Mouse (Mus musculus): ENCODE measurements around the gene Ftl1.

Ftl1 gene

DNA sequence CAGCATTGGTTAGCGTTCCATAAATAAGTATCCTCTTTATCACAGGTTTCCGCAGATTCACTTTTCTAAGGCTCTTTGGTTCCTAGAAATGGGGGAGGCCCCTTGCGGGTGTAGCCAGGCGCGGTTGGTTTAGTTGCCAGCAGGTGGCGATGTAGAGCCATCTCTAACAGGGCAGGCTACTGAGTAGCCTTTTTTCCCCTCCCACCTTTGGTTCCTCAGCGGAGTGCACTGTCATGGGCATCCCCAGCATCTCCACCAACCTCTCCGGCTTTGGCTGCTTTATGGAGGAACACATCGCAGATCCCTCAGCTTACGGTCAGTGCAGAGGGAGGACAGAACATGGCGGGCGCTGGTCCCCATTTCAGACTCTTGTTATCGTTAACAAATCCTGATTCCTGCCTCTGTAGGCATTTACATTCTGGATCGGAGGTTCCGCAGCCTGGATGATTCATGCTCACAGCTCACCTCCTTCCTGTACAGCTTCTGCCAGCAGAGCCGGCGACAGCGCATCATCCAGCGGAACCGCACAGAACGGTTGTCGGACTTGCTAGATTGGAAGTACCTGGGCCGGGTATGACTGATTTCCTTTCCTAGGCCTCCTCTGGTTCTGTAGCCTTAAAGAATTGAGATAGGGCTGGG, 8.2 kb downstream of the Ftl1 start:
- DNase-seq (ENCODE audit: low read depth) = peak; percentile 92

DNA sequence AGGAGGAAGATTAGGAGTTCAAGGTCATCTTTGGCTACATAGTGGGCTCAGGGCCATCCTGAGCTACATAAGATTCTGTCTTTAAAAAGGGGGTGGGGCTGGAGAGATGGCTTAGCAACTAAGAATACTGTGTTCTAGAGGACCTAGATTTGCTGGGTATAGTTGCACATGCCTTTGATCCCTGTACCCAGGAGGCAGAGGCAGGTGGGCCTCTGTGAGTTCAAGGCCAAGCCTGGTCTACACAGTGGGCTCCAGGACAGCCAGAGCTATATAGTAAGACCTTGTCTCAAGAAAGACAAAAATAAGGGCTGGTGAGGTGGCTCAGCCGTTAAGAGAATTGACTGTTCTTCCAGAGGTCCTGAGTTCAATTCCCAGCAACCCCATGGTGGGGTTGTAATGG, 9.7 kb downstream of the Ftl1 start:
- no peak for DNase-seq (ENCODE audit: low read depth)

- DNase-seq (ENCODE audit: low read depth) = peak; percentile 69
Observed at GRCm38 (mm10) chr7:45447325-45447990, 12.2 kb downstream of the Ftl1 start.

- DNase-seq (ENCODE audit: low read depth) = no peak
Observed at GRCm38 (mm10) chr7:45446589-45446988, 13.1 kb downstream of the Ftl1 start.

GRCm38 (mm10) chr7:45443526-45444420, 15.9 kb downstream of the Ftl1 start:
- no peak for DNase-seq (ENCODE audit: low read depth)

DNA sequence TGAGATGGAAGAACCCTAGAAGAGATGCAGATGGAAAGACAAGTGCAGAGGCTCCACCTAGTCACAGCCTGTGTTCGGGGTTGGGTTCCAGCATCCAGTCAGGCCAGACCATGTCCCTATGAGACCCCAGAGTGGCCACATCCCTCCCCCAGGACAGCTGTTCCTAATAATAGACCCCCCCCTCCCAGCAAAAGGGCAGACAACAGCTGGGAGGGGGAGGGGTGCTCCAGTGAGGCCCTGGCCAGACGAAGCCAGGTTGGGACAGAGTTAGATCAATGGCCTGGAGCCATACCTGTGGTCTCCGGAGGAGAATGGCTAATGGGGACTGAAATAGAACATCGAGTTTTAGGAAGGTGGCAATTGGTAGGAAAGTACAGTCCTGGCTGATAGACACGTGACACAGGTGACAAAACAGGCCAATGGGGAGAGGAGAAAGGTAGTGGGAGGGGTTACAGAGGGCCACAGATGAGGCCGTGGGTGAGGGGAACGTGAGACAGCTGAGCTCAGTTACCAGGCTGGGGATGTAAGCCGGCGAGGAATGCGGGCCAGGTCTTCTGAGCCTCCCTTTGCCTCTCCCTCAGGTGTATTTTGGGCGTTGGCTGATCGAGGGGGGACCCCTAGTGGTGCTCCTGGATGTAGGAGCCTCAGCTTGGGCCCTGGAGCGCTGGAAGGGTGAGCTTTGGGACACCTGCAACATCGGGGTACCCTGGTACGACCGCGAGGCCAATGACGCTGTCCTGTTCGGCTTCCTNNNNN, 22.0 kb downstream of the Ftl1 start, which contains the start of gene Ruvbl2:
Gene Ruvbl2, minus strand, starts transcription at position 576 of the 756 bp plus-strand sequence.
- no peak for DNase-seq (ENCODE audit: low read depth)

- no peak for DNase-seq (ENCODE audit: low read depth)
Observed at GRCm38 (mm10) chr7:45437046-45437445, 22.6 kb downstream of the Ftl1 start.

DNA sequence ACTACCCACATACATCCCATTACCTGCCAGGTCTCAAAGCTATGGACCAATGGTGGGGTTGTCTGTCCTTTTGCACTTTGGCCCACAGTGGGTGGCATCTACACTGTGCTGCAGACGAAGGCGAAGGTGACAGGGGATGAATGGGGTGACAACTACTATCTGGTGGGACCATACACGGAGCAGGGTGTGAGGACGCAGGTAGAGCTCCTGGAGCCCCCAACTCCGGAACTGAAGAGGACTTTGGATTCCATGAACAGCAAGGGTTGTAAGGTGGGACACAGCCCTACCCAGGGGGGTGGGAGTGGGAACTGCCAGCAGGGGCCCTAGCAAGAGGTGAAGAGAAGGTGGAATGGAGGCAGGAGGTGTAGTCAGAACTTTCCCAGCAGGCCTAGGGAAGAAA, 23.2 kb downstream of the Ftl1 start:
- no peak for DNase-seq (ENCODE audit: low read depth)

GRCm38 (mm10) chr7:45435038-45435437, 24.6 kb downstream of the Ftl1 start:
- no peak for DNase-seq (ENCODE audit: low read depth)

GRCm38 (mm10) chr7:45434203-45435015, 25.3 kb downstream of the Ftl1 start, which contains the start of gene Gys1:
TSS of gene Gys1 (plus strand) at chr7:45434844.
- peak; percentile 100 for DNase-seq (ENCODE audit: low read depth)

DNA sequence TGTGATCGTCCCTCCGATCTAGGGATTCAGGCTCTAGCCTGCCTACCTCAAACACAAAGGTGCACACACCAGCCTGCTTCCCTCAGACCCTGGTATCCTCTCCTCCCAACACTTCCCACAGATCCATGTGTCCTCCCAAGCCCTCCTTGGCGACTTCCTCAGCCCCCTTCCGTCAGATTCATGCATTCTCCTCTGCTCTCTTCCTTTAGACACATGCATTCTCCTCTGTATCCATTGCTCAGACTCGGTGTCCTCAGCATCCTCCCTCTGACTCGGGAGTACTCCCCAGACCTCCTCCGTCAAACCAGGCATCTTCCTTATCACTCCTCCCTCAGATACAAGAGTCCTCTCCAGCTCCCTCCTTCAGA, 25.9 kb downstream of the Ftl1 start:
- no peak for DNase-seq (ENCODE audit: low read depth)

GRCm38 (mm10) chr7:45426556-45426955, 33.1 kb downstream of the Ftl1 start:
- no peak for DNase-seq (ENCODE audit: low read depth)

GRCm38 (mm10) chr7:45421194-45421593, 38.5 kb downstream of the Ftl1 start:
- DNase-seq (ENCODE audit: low read depth) = no peak

DNA sequence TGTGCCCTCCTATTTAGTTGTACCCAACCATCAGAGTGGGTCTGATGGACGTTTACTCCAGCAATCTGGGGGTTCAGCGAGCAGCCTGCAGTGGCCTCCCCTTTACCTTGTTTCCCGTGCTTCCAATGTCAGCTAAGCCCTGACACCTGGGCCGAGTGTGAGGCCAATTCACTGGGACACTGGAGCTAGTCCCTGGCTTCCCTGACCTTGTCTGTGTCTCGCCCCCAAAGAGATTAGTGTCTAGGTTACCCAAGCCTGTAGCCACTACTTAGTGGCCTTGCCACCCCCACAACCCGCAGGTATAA, 39.1 kb downstream of the Ftl1 start, which contains the start of gene Lhb:
Gene Lhb, plus strand, starts transcription at position 206 of the 305 bp plus-strand sequence.
- no peak for DNase-seq (ENCODE audit: low read depth)

DNA sequence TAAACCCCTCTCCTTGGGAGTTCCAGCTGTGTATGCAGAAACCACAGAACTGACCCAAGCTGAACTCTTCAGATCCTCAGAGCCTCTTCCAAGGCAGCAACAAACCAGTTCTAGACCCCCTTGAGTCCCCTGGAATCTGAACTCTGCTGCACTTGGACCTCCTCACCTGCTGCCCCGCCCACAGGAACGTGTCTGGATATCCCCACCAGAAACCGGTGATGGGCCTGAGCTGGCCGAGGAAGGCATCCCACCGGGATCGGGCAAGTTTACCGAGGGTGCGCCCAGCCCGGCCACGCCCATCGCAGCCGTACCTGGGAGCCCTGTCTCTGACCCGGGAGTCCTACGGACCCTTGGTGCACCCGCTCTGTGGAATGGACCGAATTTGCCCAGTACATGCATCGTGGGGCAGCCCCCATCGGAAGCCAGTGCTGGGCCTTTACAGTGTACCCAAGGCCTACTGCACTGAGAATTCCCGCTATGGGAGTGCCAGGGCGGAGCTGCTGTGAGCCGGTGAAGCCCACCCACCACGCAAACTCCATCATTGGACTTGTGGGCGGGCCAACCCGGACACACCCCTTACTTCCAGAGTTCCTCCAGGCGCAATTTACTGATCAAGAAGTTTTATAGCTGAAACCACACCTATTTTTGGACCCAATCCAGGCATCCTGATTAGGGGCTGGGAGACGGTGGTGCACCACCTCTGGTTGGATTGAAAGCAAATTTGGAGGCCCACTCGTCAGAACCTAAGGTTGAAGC, 39.6 kb downstream of the Ftl1 start:
- DNase-seq (ENCODE audit: low read depth) = no peak

- no peak for DNase-seq (ENCODE audit: low read depth)
Observed at GRCm38 (mm10) chr7:45417962-45418492, 41.7 kb downstream of the Ftl1 start.

DNA sequence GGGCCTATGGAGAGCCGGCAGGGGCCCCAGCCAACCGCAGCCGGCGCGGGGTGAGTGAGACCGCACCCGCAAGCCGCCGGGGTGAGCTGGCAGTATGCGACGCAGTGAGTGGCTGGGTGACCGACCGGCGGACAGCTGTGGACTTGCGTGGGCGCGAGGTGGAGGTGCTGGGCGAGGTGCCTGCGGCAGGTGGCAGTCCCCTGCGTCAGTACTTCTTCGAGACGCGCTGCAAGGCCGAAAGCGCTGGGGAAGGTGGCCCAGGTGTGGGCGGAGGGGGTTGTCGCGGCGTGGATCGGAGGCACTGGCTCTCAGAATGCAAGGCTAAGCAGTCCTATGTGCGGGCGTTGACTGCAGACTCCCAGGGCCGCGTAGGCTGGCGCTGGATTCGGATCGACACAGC, 44.0 kb downstream of the Ftl1 start:
- DNase-seq (ENCODE audit: low read depth) = peak; percentile 70

GRCm38 (mm10) chr7:45414740-45415224, 44.9 kb downstream of the Ftl1 start:
- peak; percentile 44 for DNase-seq (ENCODE audit: low read depth)

GRCm38 (mm10) chr7:45413864-45414739, 45.6 kb downstream of the Ftl1 start:
- DNase-seq (ENCODE audit: low read depth) = peak; percentile 52
